In genomic region chr1:36987172-36988148, GRCm38 (mm10) we compare ENCODE assay signal across 18 mouse cellular contexts. TPM values are rescaled to one million over a fixed set of nuclear protein-coding genes. Genes with fewer than 3 reads are reported as not detected.
A peak's percentile ranks its signal among the peaks of the same experiment; 100 is the strongest.
DNase-seq lines count a peak whose midpoint lies in the region; ATAC-seq and TF ChIP-seq lines count a peak whose summit lies in the region.
"Had no signal": no experiment of that assay in that cellular context is flagged by ENCODE, and none has a peak within 500 bp of the region (broad histone marks: within the 10 kb centered on the region; RNA-seq: fewer than 3 reads in every experiment).

No protein-coding gene starts in this region.

- peak in 1 of 2 experiments; percentile 30; a peak in 1 of 4 replicates for TF ChIP-seq EP300 in MEL (IDR thresholded peaks at IDR 0.05; ENCODE audit: low read depth in 1 of 2, low read length in 2 of 2)

- H3K9ac ChIP-seq in MEL (ENCODE audit: control insufficient read depth, low read depth, low read length, poor library complexity, severe bottlenecking) = no peak overlapping the region
- H3K9ac ChIP-seq in liver, embryonic 11.5 days (ENCODE audit: low read depth, low read length) = no peak overlapping the region
- H3K9ac ChIP-seq: forebrain, postnatal 0 days; heart, embryonic 12.5 days; liver, embryonic 14.5 days had no signal

- no peak overlapping the region for H3K27ac ChIP-seq in MEL (ENCODE audit: control insufficient read depth, low read depth, low read length)
- no peak overlapping the region for H3K27ac ChIP-seq in liver, embryonic 11.5 days (ENCODE audit: low read depth, low read length)
- H3K27ac ChIP-seq: embryonic facial prominence, embryonic 10.5 days; liver, embryonic 14.5 days had no signal

- peak; percentile 17 for DNase-seq in lung, postnatal 25 days (ENCODE audit: low spot score)
- DNase-seq in lung, adult 2 months = no peak
- peak; percentile 60 for DNase-seq in MEL (ENCODE audit: low read depth, low spot score)
- DNase-seq in adrenal gland, adult 18-20 months (ENCODE audit: low spot score in 2 of 2) = no peak
- DNase-seq in liver, embryonic 11.5 days (ENCODE audit: low spot score) = no peak
- DNase-seq: cerebellum, postnatal 14 days; forebrain, postnatal 0 days; gastrocnemius, postnatal 14 days; heart, postnatal 4 days; right cerebral cortex, adult 18-20 months had no signal

- peaks cover 1% of the 10 kb centered on the region; the same call in 1 of the 2 replicates for H3K9me3 ChIP-seq in E14TG2a.4 (ENCODE audit: low read length)
- H3K9me3 ChIP-seq in MEL (replicated peaks; ENCODE audit: insufficient read depth, low read length) = no peaks in the 10 kb centered on the region
- H3K9me3 ChIP-seq in liver, embryonic 11.5 days (ENCODE audit: control insufficient read depth, low read length) = no peaks in the 10 kb centered on the region
- H3K9me3 ChIP-seq: embryonic facial prominence, embryonic 10.5 days; heart, embryonic 12.5 days; megakaryocyte, embryonic 14.5 days had no signal

- 74% methylated on average over 10 of the region's 10 CpGs for WGBS in lung, adult 2 months
- 74% methylated on average over 10 of the region's 10 CpGs for WGBS in liver, embryonic 11.5 days

- H3K36me3 ChIP-seq in E14TG2a.4 (ENCODE audit: insufficient read depth, low read length) (no peaks in the 10 kb centered on the region), MEL (ENCODE audit: control insufficient read depth in 1 of 2, insufficient read depth in 2 of 2, low read length in 2 of 2) (peaks cover 0 to 3% of the 10 kb centered on the region in 2 experiments; a peak in 2 of 4 replicates)
- H3K36me3 ChIP-seq in liver, embryonic 11.5 days (ENCODE audit: control insufficient read depth, insufficient read depth, low read length) = no peaks in the 10 kb centered on the region
- H3K36me3 ChIP-seq: embryonic facial prominence, embryonic 10.5 days; heart, embryonic 12.5 days had no signal

- no peak for TF ChIP-seq POLR2A in lung, adult 2 months (IDR thresholded peaks at IDR 0.05; ENCODE audit: borderline replicate concordance, extremely low read depth, low read depth, low read length)
- TF ChIP-seq POLR2A in MEL (IDR thresholded peaks at IDR 0.05; ENCODE audit: control insufficient read depth in 1 of 2, insufficient read depth in 1 of 2, low read depth in 1 of 2, low read length in 2 of 2, poor library complexity in 1 of 2) = no peak

- TF ChIP-seq RAD21 in MEL (IDR thresholded peaks at IDR 0.05; ENCODE audit: low read depth, low read length) = no peak

- no peak overlapping the region for H3K4me2 ChIP-seq in liver, embryonic 11.5 days
- H3K4me2 ChIP-seq: heart, embryonic 12.5 days had no signal

- 0 out of 2 replicates have a peak, but pooled peaks cover 2% of the 10 kb centered on the region for H3K4me1 ChIP-seq in lung, adult 2 months (ENCODE audit: control insufficient read depth, insufficient read depth, low read length)
- peaks cover 78% of the 10 kb centered on the region for H3K4me1 ChIP-seq in E14TG2a.4 (replicated peaks; ENCODE audit: low read depth, low read length)
- H3K4me1 ChIP-seq in MEL (ENCODE audit: control insufficient read depth in 1 of 2, insufficient read depth in 2 of 2, low read length in 2 of 2) = peaks cover 4 to 11% of the 10 kb centered on the region in 2 experiments
- no peaks in the 10 kb centered on the region for H3K4me1 ChIP-seq in liver, embryonic 11.5 days (replicated peaks; ENCODE audit: control insufficient read depth, insufficient read depth, low read length)
- H3K4me1 ChIP-seq: heart, embryonic 12.5 days had no signal

- no peak for TF ChIP-seq CTCF in lung, adult 2 months (IDR thresholded peaks at IDR 0.05; ENCODE audit: insufficient read depth, low read length)
- no peak for TF ChIP-seq CTCF in E14TG2a.4 (conservative IDR thresholded peaks at IDR 0.05; ENCODE audit: low read length)
- no peak for TF ChIP-seq CTCF in MEL (IDR thresholded peaks at IDR 0.05 in 2 of 3, conservative IDR thresholded peaks at IDR 0.05 in 1 of 3; ENCODE audit: control insufficient read depth in 1 of 3, insufficient read depth in 1 of 3, low read depth in 2 of 3, low read length in 3 of 3, poor library complexity in 1 of 3, severe bottlenecking in 1 of 3)

- no peak overlapping the region for H3K4me3 ChIP-seq in lung, adult 2 months (replicated peaks; ENCODE audit: extremely low read depth, low read depth, low read length)
- peak overlapping the region; percentile 27 for H3K4me3 ChIP-seq in E14TG2a.4 (replicated peaks; ENCODE audit: low read length)
- no peak overlapping the region for H3K4me3 ChIP-seq in MEL (ENCODE audit: control insufficient read depth in 1 of 2, insufficient read depth in 1 of 2, low read depth in 2 of 2, low read length in 2 of 2)
- H3K4me3 ChIP-seq in liver, embryonic 11.5 days (ENCODE audit: low read depth, low read length) = no peak overlapping the region
- H3K4me3 ChIP-seq: embryonic facial prominence, embryonic 10.5 days; erythroblast, embryonic 14.5 days; heart, embryonic 12.5 days; megakaryocyte, embryonic 14.5 days had no signal

- no peaks in the 10 kb centered on the region for H3K79me2 ChIP-seq in MEL (ENCODE audit: control insufficient read depth, insufficient read depth, low read length, poor library complexity)

- H3K27me3 ChIP-seq in E14TG2a.4 (ENCODE audit: insufficient read depth, low read length) = no peaks in the 10 kb centered on the region
- H3K27me3 ChIP-seq in MEL (ENCODE audit: control insufficient read depth in 1 of 2, insufficient read depth in 2 of 2, low read length in 2 of 2) = peaks cover 0 to 3% of the 10 kb centered on the region in 2 experiments; a peak in 1 of 4 replicates
- H3K27me3 ChIP-seq in liver, embryonic 11.5 days (replicated peaks; ENCODE audit: control insufficient read depth, insufficient read depth, low read length) = peaks cover 3% of the 10 kb centered on the region
- H3K27me3 ChIP-seq: heart, embryonic 12.5 days had no signal

- peak; percentile 92 for ATAC-seq in monocyte, adult 5-6 weeks (replicated peaks; ENCODE audit: insufficient number of reproducible peaks, low FRiP score, low TSS enrichment, poor library complexity, severe bottlenecking)
- ATAC-seq in liver, embryonic 11.5 days (replicated peaks; ENCODE audit: low FRiP score) = no peak
- ATAC-seq: forebrain, postnatal 0 days had no signal

TF ChIP-seq in MEL, 35 proteins besides CTCF, POLR2A, EP300 and RAD21:
- TF ChIP-seq ZNF384 (IDR thresholded peaks at IDR 0.05; ENCODE audit: low read depth, low read length) (no peak), TCF12 (IDR thresholded peaks at IDR 0.05; ENCODE audit: low read depth, low read length) (0 out of 2 replicates have a peak, but pooled peaks have one; percentile 6), MAZ (IDR thresholded peaks at IDR 0.05; ENCODE audit: low read depth, low read length) (no peak), GATA1 (IDR thresholded peaks at IDR 0.05; ENCODE audit: low read depth, low read length) (peak; percentile 51), RCOR1 (IDR thresholded peaks at IDR 0.05; ENCODE audit: low read depth, low read length) (peak; percentile 98)

RNA-seq across cellular contexts. Expression of gene Vwa3b, which starts 38.9 kb away (rescaled TPM):
- polyA plus RNA-seq in lung, adult 2 months (2012; rRNA removed) = 1.9 and 2.4 TPM in 2 replicates
- total RNA-seq in MEL (2012; rRNA removed) = not detected in 2 replicates
- not detected for polyA plus RNA-seq in MEL (2012; ENCODE audit: insufficient read depth in 1 of 2, insufficient read length in 2 of 2, low read depth in 1 of 2, low replicate concordance in 2 of 2, missing spikeins in 1 of 2)
- 0.96 to 1.6 TPM in 2 of 3 replicates, not detected in the other for total RNA-seq in monocyte, adult 5-6 weeks (2017)
- 1 to 10 TPM in 1 of 2 experiments, under 1 TPM in 1; 0.58 to 1.4 TPM for total RNA-seq in adrenal gland, adult 18-20 months (2021)
- not detected in 2 replicates for polyA plus RNA-seq in liver, embryonic 11.5 days (2014; fragmentation: Nextera tagmentation; extraction: Ambion mirVana)
- polyA plus RNA-seq: erythroblast, embryonic 14.5 days; heart, embryonic 12.5 days; kidney, embryonic 14.5 days; liver, embryonic 14.5 days had no signal

RNA-seq across cellular contexts. Expression of gene Tmem131, which starts 44.0 kb away (rescaled TPM):
- polyA plus RNA-seq in lung, adult 2 months (2012; rRNA removed) = 18.0 and 20.5 TPM in 2 replicates
- 11.4 and 12.7 TPM in 2 replicates for total RNA-seq in MEL (2012; rRNA removed)
- 100 to 1,000 TPM in 1 of 2 experiments, 10 to 100 TPM in 1; 48.8 to 196 TPM for polyA plus RNA-seq in MEL (2012; ENCODE audit: insufficient read depth in 1 of 2, insufficient read length in 2 of 2, low read depth in 1 of 2, low replicate concordance in 2 of 2, missing spikeins in 1 of 2)
- total RNA-seq in monocyte, adult 5-6 weeks (2017) = 29.0 to 54.6 TPM (median 37.3 TPM) in 3 replicates
- 10 to 100 TPM; 37.2 to 44.1 TPM for total RNA-seq in adrenal gland, adult 18-20 months (2021)
- polyA plus RNA-seq in liver, embryonic 11.5 days (2014; fragmentation: Nextera tagmentation; extraction: Ambion mirVana) = 19.1 and 19.8 TPM in 2 replicates

Comparison
In these comparisons a context has a peak if more than half of its experiments do, and no peak if none do; other contexts are left out.
1. DNase-seq: peak in lung, postnatal 25 days (single experiment) and MEL (single experiment); none in lung, adult 2 months (single experiment), adrenal gland, adult 18-20 months (0 of 2) and liver, embryonic 11.5 days (single experiment).